In the genomic region with DNA sequence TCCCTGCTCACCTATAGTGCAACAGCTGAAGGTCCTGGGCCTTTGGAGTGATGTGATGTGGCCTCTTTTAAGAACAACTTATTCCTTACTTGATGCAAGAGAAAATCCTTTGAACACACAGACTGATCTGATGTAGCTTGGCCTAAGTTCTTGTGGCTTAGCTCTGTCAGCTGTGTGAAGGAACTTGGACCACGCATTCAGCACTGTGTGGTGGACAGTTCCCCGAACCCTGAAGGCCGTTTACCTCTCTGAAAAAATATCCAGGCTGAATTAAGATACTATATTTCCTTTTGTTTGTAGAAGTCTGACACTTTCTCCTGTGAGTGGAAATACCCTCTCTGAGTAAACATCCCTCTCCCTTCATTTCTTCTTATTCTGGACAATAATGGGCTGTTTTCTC, we compare ENCODE assay signal across 13 mouse cellular contexts.
A peak's percentile ranks its signal among the peaks of the same experiment; 100 is the strongest.
DNase-seq lines count a peak whose midpoint lies in the region; ATAC-seq and TF ChIP-seq lines count a peak whose summit lies in the region.
"Had no signal": no experiment of that assay in that cellular context is flagged by ENCODE, and none has a peak within 500 bp of the region (broad histone marks: within the 10 kb centered on the region; RNA-seq: fewer than 3 reads in every experiment).

No protein-coding gene starts in this region.

- WGBS in kidney, adult 2 months, result 17% methylated on average over 3 of the region's 3 CpGs
- 43% methylated on average over 3 of the region's 3 CpGs for WGBS in limb, embryonic 10.5 days
- 42% methylated on average over 3 of the region's 3 CpGs for WGBS in forebrain, embryonic 10.5 days

- TF ChIP-seq EP300 in MEL (IDR thresholded peaks at IDR 0.05; ENCODE audit: low read depth in 1 of 2, low read length in 2 of 2), result no peak

- no peaks in the 10 kb centered on the region for H3K79me2 ChIP-seq in MEL (ENCODE audit: control insufficient read depth, insufficient read depth, low read length, poor library complexity)

- no peak for ATAC-seq in activated CD4-positive, CD25-positive, alpha-beta regulatory T cell, adult 4 months
- ATAC-seq: liver, postnatal 0 days had no signal

- DNase-seq in kidney, postnatal 10 days, result peak; percentile 55
- DNase-seq in kidney, adult 2 months, result no peak
- peak; percentile 28 for DNase-seq in MEL (ENCODE audit: low read depth, low spot score)
- peak; percentile 1 for DNase-seq in c-Kit-positive CD71-negative TER-119-negative erythroid progenitor cells, embryonic 14.5 days (ENCODE audit: low read depth)
- peak; percentile 41 for DNase-seq in limb, embryonic 10.5 days (ENCODE audit: low spot score)
- no peak for DNase-seq in forebrain, embryonic 10.5 days (ENCODE audit: extremely low spot score, low spot score)
- DNase-seq: cerebellum, postnatal 36 days; heart, adult 11 months; kidney, adult 8-10 months; layer of hippocampus, adult 9-11 months; liver, postnatal 0 days had no signal

- no peak for TF ChIP-seq RAD21 in MEL (IDR thresholded peaks at IDR 0.05; ENCODE audit: low read depth, low read length)

- no peaks in the 10 kb centered on the region for H3K36me3 ChIP-seq in kidney, adult 2 months (ENCODE audit: control insufficient read depth, insufficient read depth, low read length)
- H3K36me3 ChIP-seq in MEL (ENCODE audit: control insufficient read depth in 1 of 2, insufficient read depth in 2 of 2, low read length in 2 of 2), result no peaks in the 10 kb centered on the region
- H3K36me3 ChIP-seq in limb, embryonic 10.5 days, result no peaks in the 10 kb centered on the region
- no peaks in the 10 kb centered on the region for H3K36me3 ChIP-seq in forebrain, embryonic 10.5 days (replicated peaks)

- no peak for TF ChIP-seq POLR2A in kidney, adult 2 months (IDR thresholded peaks at IDR 0.05; ENCODE audit: low read depth, low read length)
- no peak for TF ChIP-seq POLR2A in MEL (IDR thresholded peaks at IDR 0.05; ENCODE audit: control insufficient read depth in 1 of 2, insufficient read depth in 1 of 2, low read depth in 1 of 2, low read length in 2 of 2, poor library complexity in 1 of 2)

- H3K4me1 ChIP-seq in kidney, adult 2 months (ENCODE audit: control insufficient read depth, insufficient read depth, low read length), result no peaks in the 10 kb centered on the region
- no peaks in the 10 kb centered on the region for H3K4me1 ChIP-seq in MEL (ENCODE audit: control insufficient read depth in 1 of 2, insufficient read depth in 2 of 2, low read length in 2 of 2)
- no peaks in the 10 kb centered on the region for H3K4me1 ChIP-seq in limb, embryonic 10.5 days
- no peaks in the 10 kb centered on the region for H3K4me1 ChIP-seq in forebrain, embryonic 10.5 days
- H3K4me1 ChIP-seq: megakaryocyte, embryonic 14.5 days had no signal

- no peak for TF ChIP-seq CTCF in kidney, adult 2 months (conservative IDR thresholded peaks at IDR 0.05; ENCODE audit: insufficient read depth, insufficient read length, low read depth, low read length)
- no peak for TF ChIP-seq CTCF in MEL (IDR thresholded peaks at IDR 0.05 in 2 of 3, conservative IDR thresholded peaks at IDR 0.05 in 1 of 3; ENCODE audit: control insufficient read depth in 1 of 3, insufficient read depth in 1 of 3, low read depth in 2 of 3, low read length in 3 of 3, poor library complexity in 1 of 3, severe bottlenecking in 1 of 3)

- no peak overlapping the region for H3K27ac ChIP-seq in kidney, adult 2 months (ENCODE audit: insufficient read depth, low read depth, low read length)
- H3K27ac ChIP-seq in MEL (ENCODE audit: control insufficient read depth, low read depth, low read length), result no peak overlapping the region
- no peak overlapping the region for H3K27ac ChIP-seq in limb, embryonic 10.5 days
- no peak overlapping the region for H3K27ac ChIP-seq in forebrain, embryonic 10.5 days

- H3K9ac ChIP-seq in MEL (ENCODE audit: control insufficient read depth, low read depth, low read length, poor library complexity, severe bottlenecking), result no peak overlapping the region
- H3K9ac ChIP-seq: liver, postnatal 0 days had no signal

- no peaks in the 10 kb centered on the region for H3K9me3 ChIP-seq in MEL (replicated peaks; ENCODE audit: insufficient read depth, low read length)
- H3K9me3 ChIP-seq in limb, embryonic 10.5 days (replicated peaks), result no peaks in the 10 kb centered on the region
- no peaks in the 10 kb centered on the region for H3K9me3 ChIP-seq in forebrain, embryonic 10.5 days
- H3K9me3 ChIP-seq: megakaryocyte, embryonic 14.5 days had no signal

- no peak overlapping the region for H3K4me3 ChIP-seq in kidney, adult 2 months (ENCODE audit: insufficient read depth, low read depth, low read length)
- H3K4me3 ChIP-seq in MEL (ENCODE audit: control insufficient read depth in 1 of 2, insufficient read depth in 1 of 2, low read depth in 2 of 2, low read length in 2 of 2), result no peak overlapping the region
- no peak overlapping the region for H3K4me3 ChIP-seq in limb, embryonic 10.5 days
- H3K4me3 ChIP-seq in forebrain, embryonic 10.5 days, result no peak overlapping the region
- H3K4me3 ChIP-seq: megakaryocyte, embryonic 14.5 days had no signal

- no peaks in the 10 kb centered on the region for H3K27me3 ChIP-seq in kidney, adult 2 months (replicated peaks; ENCODE audit: control insufficient read depth, insufficient read depth, low read length)
- no peaks in the 10 kb centered on the region for H3K27me3 ChIP-seq in MEL (ENCODE audit: control insufficient read depth in 1 of 2, insufficient read depth in 2 of 2, low read length in 2 of 2)
- no peaks in the 10 kb centered on the region for H3K27me3 ChIP-seq in limb, embryonic 10.5 days (ENCODE audit: low read depth, poor library complexity, severe bottlenecking)
- H3K27me3 ChIP-seq in forebrain, embryonic 10.5 days (ENCODE audit: poor library complexity, severe bottlenecking), result no peaks in the 10 kb centered on the region
- H3K27me3 ChIP-seq: megakaryocyte, embryonic 14.5 days had no signal

TF ChIP-seq in MEL, 35 proteins besides CTCF, POLR2A, EP300 and RAD21:
- TF ChIP-seq MAFK (IDR thresholded peaks at IDR 0.05; ENCODE audit: borderline replicate concordance, low read depth, low read length) (no peak), KAT2A (conservative IDR thresholded peaks at IDR 0.05; ENCODE audit: low read depth, low read length) (no peak), CHD2 (IDR thresholded peaks at IDR 0.05; ENCODE audit: low read length) (no peak), MEF2A (IDR thresholded peaks at IDR 0.05; ENCODE audit: extremely low read depth, insufficient replicate concordance, low read depth, low read length, poor library complexity, severe bottlenecking) (no peak), ZKSCAN1 (IDR thresholded peaks at IDR 0.05; ENCODE audit: low read depth, low read length) (no peak), MYB (IDR thresholded peaks at IDR 0.05; ENCODE audit: low read depth, low read length) (no peak), UBTF (IDR thresholded peaks at IDR 0.05; ENCODE audit: borderline replicate concordance, insufficient read depth, low read depth, low read length) (no peak), NELFE (IDR thresholded peaks at IDR 0.05; ENCODE audit: low read depth, low read length) (no peak), SIN3A (IDR thresholded peaks at IDR 0.05; ENCODE audit: low read length) (no peak), RCOR1 (IDR thresholded peaks at IDR 0.05; ENCODE audit: low read depth, low read length) (no peak), TAL1 (IDR thresholded peaks at IDR 0.05; ENCODE audit: low read length) (no peak), USF1 (IDR thresholded peaks at IDR 0.05; ENCODE audit: low read depth, low read length) (no peak), ZNF384 (IDR thresholded peaks at IDR 0.05; ENCODE audit: low read depth, low read length) (no peak), POLR2AphosphoS2 (IDR thresholded peaks at IDR 0.05; ENCODE audit: low read length) (no peak), SMC3 (IDR thresholded peaks at IDR 0.05; ENCODE audit: low read depth, low read length) (no peak), ETS1 (IDR thresholded peaks at IDR 0.05; ENCODE audit: low read depth, low read length) (no peak), BHLHE40 (IDR thresholded peaks at IDR 0.05; ENCODE audit: borderline replicate concordance, low read depth, low read length) (no peak), TBP (IDR thresholded peaks at IDR 0.05; ENCODE audit: low read depth, low read length) (no peak)

Comparison
In these comparisons a context has a peak if more than half of its experiments do, and no peak if none do; other contexts are left out.
1. DNase-seq: peak in kidney, postnatal 10 days (single experiment), MEL (single experiment), c-Kit-positive CD71-negative TER-119-negative erythroid progenitor cells, embryonic 14.5 days (single experiment) and limb, embryonic 10.5 days (single experiment); none in kidney, adult 2 months (single experiment) and forebrain, embryonic 10.5 days (single experiment).